Mouse (Mus musculus) kidney, postnatal 0 days (tissue): ENCODE results near the gene Rapgef1. TPM values are rescaled to one million over a fixed set of nuclear protein-coding genes. Genes with fewer than 3 reads are reported as not detected.

Experiments used
- ATAC-seq: fragments of 200-750 bp; cut with Nextera tagmentation; replicated peaks from 2 replicates; pipeline ENCODE4 v1.8.0; 2017; ENCODE audit warnings: low read depth, moderate number of reproducible peaks, moderate TSS enrichment, moderate library complexity; ENCODE audit not compliant: low FRiP score
- DNase-seq: peaks from one replicate; pipeline ENCODE4 v3.0.0-alpha.2; 2016; ENCODE audit warnings: low spot score
- H3K27ac ChIP-seq: fragments of 300-500 bp; sonication (generic); 2 replicates; pipeline ENCODE4 v1.5.1; 2014; ENCODE audit warnings: mild to moderate bottlenecking
- H3K27me3 ChIP-seq: fragments of 300-500 bp; sonication (generic); 2 replicates; pipeline ENCODE4 v1.6.1; 2014; ENCODE audit warnings: low read length, mixed read lengths; ENCODE audit not compliant: insufficient read depth
- H3K36me3 ChIP-seq: fragments of 300-500 bp; sonication (generic); 2 replicates; pipeline ENCODE4 v1.6.1; 2014; ENCODE audit warnings: low read length, mixed read lengths; ENCODE audit not compliant: insufficient read depth
- H3K4me1 ChIP-seq: fragments of 300-500 bp; sonication (generic); replicated peaks from 2 replicates; pipeline ENCODE4 v1.6.1; 2014; ENCODE audit warnings: antibody characterized with exemption, low read length, mixed read lengths; ENCODE audit not compliant: insufficient read depth
- H3K4me2 ChIP-seq: fragments of 300-500 bp; sonication (generic); 2 replicates; pipeline ENCODE4 v1.6.1; 2014; ENCODE audit warnings: mild to moderate bottlenecking, low read length, moderate library complexity, mixed read lengths
- H3K4me3 ChIP-seq: fragments of 300-500 bp; sonication (generic); replicated peaks from 2 replicates; pipeline ENCODE4 v1.5.1; 2014; ENCODE audit warnings: low read depth, low read length
- H3K9ac ChIP-seq: fragments of 300-500 bp; sonication (generic); 2 replicates; pipeline ENCODE4 v1.6.1; 2014; ENCODE audit warnings: low read depth, low read length
- H3K9me3 ChIP-seq: fragments of 300-500 bp; sonication (generic); replicated peaks from 2 replicates; pipeline ENCODE4 v1.6.1; 2016; ENCODE audit warnings: low read length, inconsistent platforms, mixed read lengths
- CTCF ChIP-seq: IDR thresholded peaks from 2 replicates; pipeline ENCODE4 v1.5.1; 2016; ENCODE audit warnings: antibody characterized with exemption, low read depth, mild to moderate bottlenecking, moderate library complexity
- WGBS: fragments of 180-500 bp; shearing (Covaris S2); extraction: QIAGEN DNeasy Blood & Tissue Kit; methylation state at CpG from one replicate; pipeline ENCODE4 v1.1.7; 2014; 5-methylcytosine and 5-hydroxymethylcytosine counted together
- polyA plus RNA-seq: library from polyadenylated mRNA; unstranded; fragments of >200 nt; fragmentation: Nextera tagmentation; extraction: Ambion mirVana; gene quantifications from 2 replicates; pipeline ENCODE4 v1.2.1, GENCODE M21; 2015

Gene Rapgef1
- 10.4 and 12.0 TPM in 2 replicates for polyA plus RNA-seq

DNA sequence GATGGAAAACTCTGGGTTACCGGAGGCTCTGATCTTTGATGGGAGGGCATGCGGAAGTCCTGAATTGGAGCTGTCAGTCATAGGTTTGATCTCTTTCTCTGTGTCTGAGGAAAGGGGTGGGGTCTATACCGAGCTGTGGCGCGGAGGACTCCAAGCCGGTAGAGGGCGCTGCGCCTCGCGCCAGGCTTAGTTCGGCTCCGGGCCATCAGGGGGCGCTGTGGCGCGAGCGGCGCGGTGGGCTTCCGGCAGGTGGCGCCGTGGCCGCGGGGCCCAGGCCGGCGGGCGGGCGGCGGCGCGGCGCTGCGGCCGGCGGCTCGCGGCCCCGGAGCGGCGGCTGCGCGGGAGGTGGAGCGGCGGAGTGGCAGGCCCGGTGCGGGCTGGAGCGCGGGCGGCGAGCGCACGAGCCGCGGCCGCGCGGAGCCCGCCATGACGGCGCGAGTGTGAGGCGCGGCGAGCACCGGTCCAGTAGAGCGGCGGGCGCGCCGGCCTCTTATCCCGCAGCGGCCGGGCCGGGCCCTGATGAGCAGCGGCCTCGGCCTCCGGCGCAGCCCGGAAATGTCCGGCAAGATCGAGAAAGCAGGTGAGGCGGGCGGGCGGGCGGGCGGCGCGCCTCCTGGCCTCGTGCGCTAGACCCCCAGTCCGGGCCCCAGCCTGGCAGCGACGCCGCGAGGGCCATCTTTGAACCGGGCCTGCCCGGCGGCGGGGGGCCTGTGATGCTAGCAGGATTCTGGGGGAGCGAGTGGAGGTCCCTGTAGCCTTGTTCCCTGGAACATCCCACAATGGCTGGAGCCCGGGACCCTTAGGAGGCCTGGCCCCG lies at the start of gene Rapgef1:
Rapgef1 (plus strand) TSS at position 237 of the 817 bp plus-strand sequence.
- WGBS: 1% methylated on average over 94 of the region's 101 CpGs
- Histone ChIP-seq H3K27ac (peak within 1 kb of the TSS; percentile 86), H3K4me3 (peak within 1 kb of the TSS; percentile 76), H3K4me2 (peak within 1 kb of the TSS; percentile 75), H3K9ac (peak within 1 kb of the TSS; percentile 95), H3K9me3 (no peaks in the 10 kb centered on the region), H3K27me3 (no peaks in the 10 kb centered on the region), H3K4me1 (0 out of 2 replicates have a peak, but pooled peaks cover 7% of the 10 kb centered on the region), H3K36me3 (no peaks in the 10 kb centered on the region)
- TF ChIP-seq CTCF: peak; percentile 97
- DNase-seq (peak; percentile 79), ATAC-seq (peak; percentile 77)

DNA sequence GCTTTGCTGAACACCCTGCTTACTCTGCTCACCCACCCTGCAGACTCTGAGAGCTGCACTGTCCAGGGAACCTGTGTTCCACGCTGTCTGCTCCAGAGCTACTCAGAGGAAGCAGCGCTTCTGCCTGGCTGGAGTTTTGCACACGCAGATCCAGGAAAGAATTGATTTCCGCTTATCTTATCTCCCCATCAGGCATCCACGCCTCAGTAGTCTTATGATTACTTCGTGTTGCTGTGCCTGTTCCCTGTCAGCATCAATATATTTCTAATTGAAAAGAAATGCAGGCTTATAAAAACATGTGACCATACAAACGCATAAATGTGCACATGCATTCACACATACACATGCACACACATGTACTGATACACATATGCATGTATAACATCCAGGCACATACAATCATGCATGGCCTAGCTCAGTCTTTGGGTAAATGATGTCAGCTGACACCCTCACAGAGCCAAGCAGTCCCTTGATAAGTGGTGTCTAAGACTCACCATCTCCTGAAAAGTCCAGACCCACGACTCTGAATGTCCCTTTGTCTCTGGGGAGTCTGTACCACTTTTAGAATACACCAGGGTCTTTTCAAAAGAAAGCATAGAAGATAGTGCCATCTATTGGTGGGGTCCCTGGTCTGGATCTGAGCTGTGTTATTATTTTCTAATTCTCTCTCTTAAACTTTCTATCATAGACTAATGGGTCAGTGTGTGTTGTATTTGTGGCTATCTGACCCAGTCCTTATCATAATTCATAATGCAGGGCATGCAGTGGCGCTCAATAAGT lies 47.4 kb upstream of the Rapgef1 start:
- DNase-seq: no peak
- WGBS: 65% methylated on average over 9 of the region's 9 CpGs

DNA sequence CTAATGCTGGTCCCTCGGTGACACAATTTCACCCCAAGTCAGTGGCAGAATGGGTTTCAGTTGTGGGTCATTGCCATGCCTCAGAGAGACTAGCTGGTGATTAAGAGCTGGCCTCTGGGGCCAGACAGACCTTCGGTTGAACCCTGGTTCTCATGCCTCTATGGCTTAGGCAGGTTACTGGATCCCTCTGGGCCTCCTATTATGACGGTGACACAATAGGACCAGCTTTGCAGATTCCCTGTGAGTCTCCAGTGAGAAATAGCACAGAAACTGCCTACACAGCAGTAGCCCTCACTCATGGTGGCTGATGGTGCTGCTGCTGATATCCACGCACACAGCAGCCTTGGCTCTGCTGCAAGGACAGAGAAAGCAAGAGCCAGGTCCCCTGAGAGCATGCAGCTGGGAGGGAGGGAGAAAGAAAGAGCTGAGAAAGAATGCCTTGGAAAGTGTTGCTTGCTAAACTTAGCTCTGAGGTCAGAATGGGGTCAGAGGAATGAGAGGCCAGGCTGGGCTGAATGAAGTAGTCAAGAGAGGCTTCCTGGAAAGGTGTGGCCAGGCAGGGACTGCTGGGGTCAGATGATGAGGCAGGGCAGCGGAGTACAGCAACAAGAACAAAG lies 46.6 kb upstream of the Rapgef1 start:
- no peak for ATAC-seq
- H3K36me3 ChIP-seq: no peaks in the 10 kb centered on the region

More for the DNA sequence above, 47.4 kb upstream of the Rapgef1 start:
- Histone ChIP-seq H3K27ac (no peak overlapping the region), H3K36me3 (no peaks in the 10 kb centered on the region), H3K27me3 (no peaks in the 10 kb centered on the region), H3K4me1 (no peaks in the 10 kb centered on the region), H3K4me2 (no peak overlapping the region), H3K9ac (no peak overlapping the region), H3K9me3 (no peaks in the 10 kb centered on the region), H3K4me3 (no peak overlapping the region)
- ATAC-seq: no peak
- TF ChIP-seq CTCF: peak; percentile 8; the same call in 1 of the 2 replicates

DNA sequence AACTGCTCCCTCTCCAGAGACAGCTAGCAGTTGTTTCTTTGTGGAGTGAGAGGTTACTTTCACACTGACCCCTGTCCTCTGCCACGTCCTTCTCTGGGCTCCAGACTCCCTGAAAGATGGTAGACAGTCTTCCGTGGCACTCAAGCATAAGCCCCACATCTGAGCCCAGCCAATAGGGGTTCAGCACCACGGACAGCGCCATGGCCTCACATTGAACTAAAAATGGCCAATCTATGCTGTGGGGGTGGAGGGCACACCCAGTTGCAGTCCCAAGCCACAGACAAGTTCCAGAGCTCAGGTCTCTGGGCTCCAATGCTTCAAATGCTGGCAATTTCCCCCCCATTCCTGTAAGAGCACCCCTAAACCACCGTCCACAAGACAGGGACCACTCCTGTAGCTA lies 45.9 kb upstream of the Rapgef1 start:
- no peak overlapping the region for H3K27ac ChIP-seq
- no peaks in the 10 kb centered on the region for H3K27me3 ChIP-seq
- DNase-seq (peak; percentile 87), ATAC-seq (no peak)
- no peaks in the 10 kb centered on the region for H3K9me3 ChIP-seq
- no peak overlapping the region for H3K9ac ChIP-seq
- H3K4me2 ChIP-seq: no peak overlapping the region
- TF ChIP-seq CTCF: no peak
- H3K4me1 ChIP-seq: no peaks in the 10 kb centered on the region
- H3K4me3 ChIP-seq: no peak overlapping the region
- 9% methylated on average over 5 of the region's 5 CpGs for WGBS
- no peaks in the 10 kb centered on the region for H3K36me3 ChIP-seq

More for the DNA sequence above, 46.6 kb upstream of the Rapgef1 start:
- WGBS: 64% methylated on average over 5 of the region's 5 CpGs
- DNase-seq: no peak
- Histone ChIP-seq H3K4me1 (no peaks in the 10 kb centered on the region), H3K4me2 (no peak overlapping the region), H3K9ac (no peak overlapping the region), H3K4me3 (no peak overlapping the region), H3K27ac (no peak overlapping the region), H3K27me3 (no peaks in the 10 kb centered on the region), H3K9me3 (no peaks in the 10 kb centered on the region)
- no peak for TF ChIP-seq CTCF

DNA sequence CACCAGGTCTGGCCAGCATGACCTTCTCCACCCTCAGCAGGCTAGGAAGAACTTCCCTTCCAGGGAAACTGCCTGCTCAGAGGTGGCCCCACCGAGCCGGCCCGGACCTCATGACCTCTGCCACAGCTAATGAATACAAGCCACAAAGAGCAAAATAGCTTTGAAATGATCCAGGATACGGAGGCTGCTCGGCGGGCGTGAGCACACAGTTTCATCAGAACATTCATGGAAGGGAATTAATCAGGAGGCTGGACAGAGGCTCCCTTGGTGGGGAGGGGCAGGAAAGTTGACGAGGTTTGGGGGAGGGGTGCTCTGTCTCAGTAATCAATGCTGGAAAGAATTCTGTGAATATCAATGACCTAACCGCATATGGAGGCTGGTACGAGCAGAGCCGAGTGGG lies 45.3 kb upstream of the Rapgef1 start:
- 40% methylated on average over 11 of the region's 11 CpGs for WGBS
- Histone ChIP-seq H3K36me3 (no peaks in the 10 kb centered on the region), H3K9ac (no peak overlapping the region), H3K27ac (no peak overlapping the region), H3K4me3 (no peak overlapping the region), H3K4me1 (no peaks in the 10 kb centered on the region), H3K27me3 (no peaks in the 10 kb centered on the region), H3K9me3 (no peaks in the 10 kb centered on the region), H3K4me2 (no peak overlapping the region)
- no peak for DNase-seq
- ATAC-seq: no peak
- TF ChIP-seq CTCF: no peak

DNA sequence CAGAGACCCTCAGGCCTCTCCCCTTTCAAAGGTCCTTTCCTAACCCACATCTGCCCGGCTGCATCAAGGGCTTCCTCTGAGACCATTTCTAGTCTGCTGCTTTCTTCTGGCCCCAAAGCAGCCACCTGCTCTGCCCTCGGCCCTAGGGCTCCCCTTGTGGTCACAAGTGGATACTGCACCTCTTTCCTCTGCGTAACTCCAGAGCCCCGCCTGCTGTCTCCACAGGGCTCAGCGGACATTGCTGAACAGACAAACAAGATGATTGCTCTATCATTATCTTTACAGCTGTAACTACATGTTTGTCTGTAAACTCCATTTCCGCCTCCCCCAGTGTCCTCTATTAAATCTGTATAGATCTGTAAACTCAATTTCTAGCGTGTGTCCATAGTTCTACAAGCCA lies 37.1 kb upstream of the Rapgef1 start:
- peak; percentile 89 for DNase-seq
- no peak overlapping the region for H3K4me2 ChIP-seq
- H3K9ac ChIP-seq: no peak overlapping the region
- no peaks in the 10 kb centered on the region for H3K4me1 ChIP-seq
- no peak overlapping the region for H3K27ac ChIP-seq
- no peak overlapping the region for H3K4me3 ChIP-seq
- 4% methylated on average over 7 of the region's 7 CpGs for WGBS
- no peaks in the 10 kb centered on the region for H3K9me3 ChIP-seq
- ATAC-seq: no peak
- TF ChIP-seq CTCF: peak; percentile 97
- no peaks in the 10 kb centered on the region for H3K27me3 ChIP-seq
- H3K36me3 ChIP-seq: no peaks in the 10 kb centered on the region
